Comparison of ENCODE assay signal across 12 mouse cellular contexts in the genomic region with DNA sequence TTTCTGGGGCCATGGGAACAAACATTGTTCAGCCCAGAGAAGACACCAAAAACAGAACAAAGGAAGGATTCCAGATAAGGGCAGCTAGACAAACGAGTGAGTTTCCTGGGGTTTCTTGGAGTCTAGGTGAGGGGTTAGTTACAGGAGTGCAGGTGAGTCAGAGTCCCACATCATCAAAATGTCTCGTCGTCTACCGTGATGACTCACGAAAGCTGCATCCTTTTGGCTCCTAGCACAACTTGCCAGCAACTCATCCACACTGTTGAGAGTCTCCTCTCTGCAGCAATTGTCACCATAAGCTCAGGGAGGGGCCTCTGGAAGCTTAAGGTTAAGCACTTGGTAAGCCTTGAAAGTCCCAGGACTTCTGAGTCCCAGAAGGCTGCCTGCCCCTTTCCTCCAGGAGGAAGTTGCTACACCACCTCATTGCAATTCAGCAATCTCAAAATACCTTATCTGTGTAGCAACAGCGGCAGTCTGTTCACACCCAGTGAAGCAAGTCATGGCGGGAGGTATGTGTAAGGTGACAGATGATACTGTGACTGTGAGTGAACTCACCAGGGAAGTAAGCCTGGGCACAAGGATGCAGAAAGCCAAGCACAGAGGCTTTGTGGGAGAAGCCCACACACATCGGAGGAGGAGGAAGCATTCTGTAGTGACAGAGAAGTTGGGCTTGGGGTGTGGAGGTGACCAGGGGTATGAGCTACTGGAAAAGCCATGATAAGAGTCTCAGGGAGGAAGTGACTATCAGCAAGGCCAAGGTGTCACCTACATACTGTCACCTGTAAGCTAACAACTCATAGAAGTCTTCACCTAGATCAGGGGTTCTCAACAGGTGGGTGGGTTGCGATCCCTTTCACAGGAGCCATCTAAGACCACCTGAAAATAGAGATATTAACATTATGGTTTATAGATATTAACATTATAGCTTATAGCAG. TPM values are rescaled to one million over a fixed set of nuclear protein-coding genes. Genes with fewer than 3 reads are reported as not detected.
A peak's percentile ranks its signal among the peaks of the same experiment; 100 is the strongest.
DNase-seq lines count a peak whose midpoint lies in the region; ATAC-seq and TF ChIP-seq lines count a peak whose summit lies in the region.
"Had no signal": no experiment of that assay in that cellular context is flagged by ENCODE, and none has a peak within 500 bp of the region (broad histone marks: within the 10 kb centered on the region; RNA-seq: fewer than 3 reads in every experiment).

No protein-coding gene starts in this region.

- no peaks in the 10 kb centered on the region for H3K9me3 ChIP-seq in midbrain, embryonic 11.5 days (ENCODE audit: control insufficient read depth, low read length)
- H3K9me3 ChIP-seq in midbrain, embryonic 13.5 days, result no peaks in the 10 kb centered on the region
- no peaks in the 10 kb centered on the region for H3K9me3 ChIP-seq in liver, embryonic 12.5 days (replicated peaks)
- H3K9me3 ChIP-seq in hindbrain, postnatal 0 days (ENCODE audit: low read length), result no peaks in the 10 kb centered on the region
- H3K9me3 ChIP-seq: embryonic facial prominence, embryonic 12.5 days; limb, embryonic 12.5 days had no signal

- H3K4me2 ChIP-seq in midbrain, embryonic 11.5 days, result no peak overlapping the region
- H3K4me2 ChIP-seq in midbrain, embryonic 13.5 days (replicated peaks), result no peak overlapping the region
- peak overlapping the region; percentile 59 for H3K4me2 ChIP-seq in liver, embryonic 12.5 days
- H3K4me2 ChIP-seq in hindbrain, postnatal 0 days (ENCODE audit: low read depth, low read length), result no peak overlapping the region
- H3K4me2 ChIP-seq: embryonic facial prominence, embryonic 12.5 days; limb, embryonic 12.5 days had no signal

- no peak for ATAC-seq in midbrain, embryonic 11.5 days (ENCODE audit: low FRiP score)
- ATAC-seq in midbrain, embryonic 13.5 days, result no peak
- peak; percentile 96 for ATAC-seq in liver, embryonic 12.5 days
- ATAC-seq in hindbrain, postnatal 0 days, result no peak

- WGBS in midbrain, embryonic 11.5 days, result 82% methylated on average over 9 of the region's 9 CpGs
- 83% methylated on average over 9 of the region's 9 CpGs for WGBS in midbrain, embryonic 13.5 days
- WGBS in liver, embryonic 12.5 days (ENCODE audit: insufficient replicate concordance), result 29% methylated on average over 9 of the region's 9 CpGs
- WGBS in hindbrain, postnatal 0 days, result 83% methylated on average over 9 of the region's 9 CpGs

- DNase-seq in midbrain, embryonic 11.5 days (ENCODE audit: low spot score, missing footprints), result peak; percentile 41
- peak; percentile 72 for DNase-seq in c-Kit-negative CD71-positive TER-119-positive erythroid progenitor cells, embryonic 14.5 days (ENCODE audit: low read depth, low spot score)
- peak; percentile 56 to 74 for DNase-seq in spleen, postnatal 4 days (ENCODE audit: low spot score in 2 of 2)
- no peak for DNase-seq in testis, postnatal 14 days (ENCODE audit: low spot score)
- no peak for DNase-seq in hindbrain, postnatal 0 days (ENCODE audit: low spot score)
- DNase-seq in left cerebral cortex, postnatal 14 days (ENCODE audit: low spot score in 2 of 2), result no peak
- DNase-seq: cerebellum, postnatal 10 days; heart, adult 2 months had no signal

- H3K9ac ChIP-seq in midbrain, embryonic 11.5 days (ENCODE audit: low read length), result no peak overlapping the region
- no peak overlapping the region for H3K9ac ChIP-seq in midbrain, embryonic 13.5 days (replicated peaks)
- H3K9ac ChIP-seq in liver, embryonic 12.5 days, result peak overlapping the region; percentile 59; the same call in 1 of the 2 replicates
- no peak overlapping the region for H3K9ac ChIP-seq in hindbrain, postnatal 0 days (replicated peaks; ENCODE audit: low read length)
- H3K9ac ChIP-seq: embryonic facial prominence, embryonic 12.5 days; limb, embryonic 12.5 days had no signal

- H3K36me3 ChIP-seq in midbrain, embryonic 11.5 days (ENCODE audit: control insufficient read depth, insufficient read depth, low read length), result no peaks in the 10 kb centered on the region
- H3K36me3 ChIP-seq in midbrain, embryonic 13.5 days, result no peaks in the 10 kb centered on the region
- H3K36me3 ChIP-seq in liver, embryonic 12.5 days, result no peaks in the 10 kb centered on the region
- H3K36me3 ChIP-seq in hindbrain, postnatal 0 days (ENCODE audit: insufficient read depth, low read length), result no peaks in the 10 kb centered on the region
- H3K36me3 ChIP-seq: embryonic facial prominence, embryonic 12.5 days; limb, embryonic 12.5 days had no signal

- no peaks in the 10 kb centered on the region for H3K27me3 ChIP-seq in midbrain, embryonic 11.5 days (ENCODE audit: control insufficient read depth, insufficient read depth, low read length)
- H3K27me3 ChIP-seq in midbrain, embryonic 13.5 days, result no peaks in the 10 kb centered on the region
- no peaks in the 10 kb centered on the region for H3K27me3 ChIP-seq in liver, embryonic 12.5 days (replicated peaks)
- no peaks in the 10 kb centered on the region for H3K27me3 ChIP-seq in hindbrain, postnatal 0 days (ENCODE audit: insufficient read depth, low read length)
- H3K27me3 ChIP-seq: embryonic facial prominence, embryonic 12.5 days; limb, embryonic 12.5 days had no signal

- no peaks in the 10 kb centered on the region for H3K4me1 ChIP-seq in midbrain, embryonic 11.5 days (ENCODE audit: control insufficient read depth, insufficient read depth, low read length)
- no peaks in the 10 kb centered on the region for H3K4me1 ChIP-seq in midbrain, embryonic 13.5 days (replicated peaks)
- H3K4me1 ChIP-seq in liver, embryonic 12.5 days, result peaks cover 65% of the 10 kb centered on the region
- H3K4me1 ChIP-seq in hindbrain, postnatal 0 days (ENCODE audit: insufficient read depth, low read length), result no peaks in the 10 kb centered on the region
- H3K4me1 ChIP-seq: embryonic facial prominence, embryonic 12.5 days; limb, embryonic 12.5 days had no signal

- H3K4me3 ChIP-seq in midbrain, embryonic 11.5 days (ENCODE audit: low read depth, low read length), result no peak overlapping the region
- no peak overlapping the region for H3K4me3 ChIP-seq in midbrain, embryonic 13.5 days (replicated peaks)
- H3K4me3 ChIP-seq in liver, embryonic 12.5 days, result peak overlapping the region; percentile 19
- H3K4me3 ChIP-seq in hindbrain, postnatal 0 days (ENCODE audit: low read length), result no peak overlapping the region
- H3K4me3 ChIP-seq: embryonic facial prominence, embryonic 12.5 days; heart, adult 2 months; limb, embryonic 12.5 days had no signal

- no peak for TF ChIP-seq CTCF in hindbrain, postnatal 0 days (IDR thresholded peaks at IDR 0.05; ENCODE audit: low read depth)

- H3K27ac ChIP-seq in midbrain, embryonic 11.5 days (ENCODE audit: low read depth, low read length), result no peak overlapping the region
- no peak overlapping the region for H3K27ac ChIP-seq in midbrain, embryonic 13.5 days
- peak overlapping the region; percentile 91 for H3K27ac ChIP-seq in liver, embryonic 12.5 days
- no peak overlapping the region for H3K27ac ChIP-seq in hindbrain, postnatal 0 days
- H3K27ac ChIP-seq: embryonic facial prominence, embryonic 12.5 days; heart, adult 2 months; limb, embryonic 12.5 days had no signal

- intact Hi-C loops in left cerebral cortex, postnatal 14 days (cut with DNase I), result no loop called here

RNA-seq across cellular contexts. Expression of gene Msmp, which starts 20.7 kb away (rescaled TPM):
- 0.63 TPM in 1 of 2 replicates, not detected in the other for polyA plus RNA-seq in midbrain, embryonic 11.5 days (2014; fragmentation: Nextera tagmentation; extraction: Ambion mirVana)
- 0.77 and 2.1 TPM in 2 replicates for polyA plus RNA-seq in midbrain, embryonic 13.5 days (2015; fragmentation: Nextera tagmentation; extraction: Ambion mirVana)
- polyA plus RNA-seq in liver, embryonic 12.5 days (2016; fragmentation: Nextera tagmentation; extraction: Ambion mirVana), result 1.1 TPM in 1 of 2 replicates, not detected in the other
- total RNA-seq in hindbrain, postnatal 0 days (2014; rRNA removed), result not detected in 2 replicates
- 1.2 and 1.9 TPM in 2 replicates for polyA plus RNA-seq in hindbrain, postnatal 0 days (2015; fragmentation: Nextera tagmentation; extraction: Ambion mirVana)
- not detected for total RNA-seq in left cerebral cortex, postnatal 14 days (2021)

RNA-seq across cellular contexts. Expression of gene Gba2, which starts 26.3 kb away (rescaled TPM):
- 24.5 and 26.1 TPM in 2 replicates for polyA plus RNA-seq in midbrain, embryonic 11.5 days (2014; fragmentation: Nextera tagmentation; extraction: Ambion mirVana)
- polyA plus RNA-seq in midbrain, embryonic 13.5 days (2015; fragmentation: Nextera tagmentation; extraction: Ambion mirVana), result 53.8 and 58.4 TPM in 2 replicates
- 23.5 and 23.6 TPM in 2 replicates for polyA plus RNA-seq in liver, embryonic 12.5 days (2016; fragmentation: Nextera tagmentation; extraction: Ambion mirVana)
- total RNA-seq in hindbrain, postnatal 0 days (2014; rRNA removed), result 34.0 and 36.3 TPM in 2 replicates
- 45.4 and 47.6 TPM in 2 replicates for polyA plus RNA-seq in hindbrain, postnatal 0 days (2015; fragmentation: Nextera tagmentation; extraction: Ambion mirVana)
- 10 to 100 TPM; 67.8 to 71.5 TPM for total RNA-seq in left cerebral cortex, postnatal 14 days (2021)

RNA-seq across cellular contexts. Expression of gene Rgp1, which starts 26.5 kb away (rescaled TPM):
- 22.0 and 25.2 TPM in 2 replicates for polyA plus RNA-seq in midbrain, embryonic 11.5 days (2014; fragmentation: Nextera tagmentation; extraction: Ambion mirVana)
- polyA plus RNA-seq in midbrain, embryonic 13.5 days (2015; fragmentation: Nextera tagmentation; extraction: Ambion mirVana), result 24.5 and 26.1 TPM in 2 replicates
- polyA plus RNA-seq in liver, embryonic 12.5 days (2016; fragmentation: Nextera tagmentation; extraction: Ambion mirVana), result 17.4 and 18.0 TPM in 2 replicates
- 18.9 and 31.2 TPM in 2 replicates for total RNA-seq in hindbrain, postnatal 0 days (2014; rRNA removed)
- polyA plus RNA-seq in hindbrain, postnatal 0 days (2015; fragmentation: Nextera tagmentation; extraction: Ambion mirVana), result 11.5 and 13.5 TPM in 2 replicates
- total RNA-seq in left cerebral cortex, postnatal 14 days (2021), result 10 to 100 TPM; 47.7 to 56.3 TPM

RNA-seq across cellular contexts. Expression of gene Npr2, which starts 26.7 kb away (rescaled TPM):
- polyA plus RNA-seq in midbrain, embryonic 11.5 days (2014; fragmentation: Nextera tagmentation; extraction: Ambion mirVana), result 14.0 and 15.5 TPM in 2 replicates
- 13.8 and 14.7 TPM in 2 replicates for polyA plus RNA-seq in midbrain, embryonic 13.5 days (2015; fragmentation: Nextera tagmentation; extraction: Ambion mirVana)
- polyA plus RNA-seq in liver, embryonic 12.5 days (2016; fragmentation: Nextera tagmentation; extraction: Ambion mirVana), result 1.5 and 2.1 TPM in 2 replicates
- total RNA-seq in hindbrain, postnatal 0 days (2014; rRNA removed), result 25.0 and 41.3 TPM in 2 replicates
- polyA plus RNA-seq in hindbrain, postnatal 0 days (2015; fragmentation: Nextera tagmentation; extraction: Ambion mirVana), result 8.8 and 8.9 TPM in 2 replicates
- total RNA-seq in left cerebral cortex, postnatal 14 days (2021), result 10 to 100 TPM; 38.5 to 43.3 TPM

RNA-seq across cellular contexts. Expression of gene Tln1, which starts 42.5 kb away (rescaled TPM):
- 38.4 and 40.4 TPM in 2 replicates for polyA plus RNA-seq in midbrain, embryonic 11.5 days (2014; fragmentation: Nextera tagmentation; extraction: Ambion mirVana)
- 59.8 and 67.0 TPM in 2 replicates for polyA plus RNA-seq in midbrain, embryonic 13.5 days (2015; fragmentation: Nextera tagmentation; extraction: Ambion mirVana)
- 73.3 and 75.5 TPM in 2 replicates for polyA plus RNA-seq in liver, embryonic 12.5 days (2016; fragmentation: Nextera tagmentation; extraction: Ambion mirVana)
- total RNA-seq in hindbrain, postnatal 0 days (2014; rRNA removed), result 43.0 and 51.0 TPM in 2 replicates
- 69.9 and 70.3 TPM in 2 replicates for polyA plus RNA-seq in hindbrain, postnatal 0 days (2015; fragmentation: Nextera tagmentation; extraction: Ambion mirVana)
- 10 to 100 TPM; 53.6 to 60.4 TPM for total RNA-seq in left cerebral cortex, postnatal 14 days (2021)

Comparison
In these comparisons a context has a peak if more than half of its experiments do, and no peak if none do; other contexts are left out.
1. DNase-seq: peak in midbrain, embryonic 11.5 days (single experiment), c-Kit-negative CD71-positive TER-119-positive erythroid progenitor cells, embryonic 14.5 days (single experiment) and spleen, postnatal 4 days (2 of 2); none in testis, postnatal 14 days (single experiment), hindbrain, postnatal 0 days (single experiment) and left cerebral cortex, postnatal 14 days (0 of 2).